Mouse (Mus musculus) kidney, postnatal 10 days (tissue): Measurements from ENCODE around the gene Spz1.
A peak's percentile ranks its signal among the peaks of the same experiment; 100 is the strongest.

Experiments used
- DNase-seq: peaks from one replicate; pipeline ENCODE4 v3.0.0; 2021; ENCODE audit warnings: mixed read lengths

Gene Spz1

GRCm38 (mm10) chr13:92576688-92577087, 716 bp upstream of the Spz1 start:
- DNase-seq, result no peak

- no peak for DNase-seq
Measured at GRCm38 (mm10) chr13:92559429-92559828, 16.5 kb downstream of the Spz1 start.

- DNase-seq, result no peak
Measured at GRCm38 (mm10) chr13:92557229-92557628, 18.7 kb downstream of the Spz1 start.

- DNase-seq, result peak; percentile 14
Measured at GRCm38 (mm10) chr13:92556458-92557126, 19.4 kb downstream of the Spz1 start.

GRCm38 (mm10) chr13:92547093-92547492, 28.9 kb downstream of the Spz1 start:
- DNase-seq, result no peak

- no peak for DNase-seq
Measured at GRCm38 (mm10) chr13:92540997-92541396, 35.0 kb downstream of the Spz1 start.

- no peak for DNase-seq
Measured at GRCm38 (mm10) chr13:92539126-92539525, 36.8 kb downstream of the Spz1 start.

GRCm38 (mm10) chr13:92533801-92534200, 42.2 kb downstream of the Spz1 start:
- no peak for DNase-seq

- DNase-seq, result no peak
Measured at GRCm38 (mm10) chr13:92532216-92532615, 43.8 kb downstream of the Spz1 start.

- DNase-seq, result no peak
Measured at GRCm38 (mm10) chr13:92531237-92531636, 44.7 kb downstream of the Spz1 start.

- DNase-seq, result peak; percentile 99
Measured at GRCm38 (mm10) chr13:92530721-92531211, 45.2 kb downstream of the Spz1 start, which contains the start of gene Zfyve16. Gene Zfyve16, minus strand, starts transcription at chr13:92530868.

GRCm38 (mm10) chr13:92529828-92530720, 45.9 kb downstream of the Spz1 start:
- DNase-seq, result no peak
